In the genomic region with DNA sequence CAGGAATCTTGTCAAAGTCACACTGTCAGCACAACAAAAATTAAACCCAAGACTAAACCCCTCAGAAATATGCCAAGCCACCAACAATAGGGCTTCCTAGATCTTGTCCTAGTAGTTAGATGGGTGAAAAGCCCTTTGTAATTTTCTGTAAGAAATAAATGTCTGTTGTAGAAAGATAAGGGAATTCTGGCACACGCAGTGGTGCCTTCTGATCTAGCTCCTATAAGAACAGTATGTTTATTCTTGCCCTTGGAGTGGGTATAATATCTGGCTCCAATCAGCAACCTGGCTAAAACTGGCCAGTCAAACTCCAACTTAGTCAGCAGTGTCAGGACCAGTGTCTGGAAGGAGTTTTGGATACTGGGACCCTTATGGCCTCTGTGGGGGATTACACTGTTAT, we compare ENCODE assay signal across 17 mouse cellular contexts.
"Had no signal": no experiment of that assay in that cellular context is flagged by ENCODE, and none has a peak within 500 bp of the region (broad histone marks: within the 10 kb centered on the region; RNA-seq: fewer than 3 reads in every experiment).

No protein-coding gene starts in this region.

- H3K4me1 ChIP-seq: midbrain, embryonic 12.5 days had no signal

- H3K9ac ChIP-seq: liver, embryonic 14.5 days; lung, embryonic 14.5 days; midbrain, embryonic 12.5 days; neural tube, embryonic 13.5 days; neural tube, embryonic 15.5 days had no signal

- ATAC-seq: midbrain, embryonic 16.5 days had no signal

- H3K9me3 ChIP-seq: megakaryocyte, embryonic 14.5 days; midbrain, embryonic 12.5 days; neural tube, embryonic 13.5 days; neural tube, embryonic 15.5 days had no signal

- H3K4me2 ChIP-seq: lung, embryonic 14.5 days; midbrain, embryonic 12.5 days; neural tube, embryonic 13.5 days; neural tube, embryonic 15.5 days had no signal

- H3K27me3 ChIP-seq: megakaryocyte, embryonic 14.5 days; midbrain, embryonic 12.5 days; neural tube, embryonic 13.5 days; neural tube, embryonic 15.5 days had no signal

- H3K27ac ChIP-seq: liver, embryonic 14.5 days; midbrain, embryonic 12.5 days; neural tube, embryonic 13.5 days; neural tube, embryonic 15.5 days had no signal

- H3K36me3 ChIP-seq: midbrain, embryonic 12.5 days; neural tube, embryonic 13.5 days; neural tube, embryonic 15.5 days had no signal

- DNase-seq: lung, adult 18-20 months; lung, embryonic 14.5 days; lung, postnatal 10 days; lung, postnatal 4 days; midbrain, embryonic 14.5 days; right cerebral cortex, postnatal 14 days; spleen, adult 18-20 months; thymus, adult 18-20 months; thymus, postnatal 14 days; thymus, postnatal 36 days had no signal

- H3K4me3 ChIP-seq: megakaryocyte, embryonic 14.5 days; midbrain, embryonic 12.5 days; myocyte; neural tube, embryonic 13.5 days; neural tube, embryonic 15.5 days had no signal
